Mouse (Mus musculus) forebrain, embryonic 14.5 days (tissue): Measurements from ENCODE around the gene Cd38. TPM values are rescaled to one million over a fixed set of nuclear protein-coding genes. Genes with fewer than 3 reads are reported as not detected.

Source experiments
- ATAC-seq: fragments of 200-750 bp; cut with Nextera tagmentation; 2 replicates; pipeline ENCODE4 v1.8.0; 2017; ENCODE audit warnings: mild to moderate bottlenecking, moderate library complexity
- DNase-seq: peaks from one replicate; pipeline ENCODE4 v3.0.0-alpha.2; 2015; ENCODE audit warnings: low spot score
- H3K27ac ChIP-seq: fragments of 300-500 bp; sonication (generic); 2 replicates; pipeline ENCODE4 v1.5.1; 2014; ENCODE audit warnings: low read depth, mild to moderate bottlenecking, control low read depth, low read length, moderate library complexity
- H3K27me3 ChIP-seq: fragments of 300-500 bp; sonication (generic); replicated peaks from 2 replicates; pipeline ENCODE4 v1.6.1; 2014; ENCODE audit warnings: low read length, control low read depth, mixed read lengths; ENCODE audit not compliant: control insufficient read depth, insufficient read depth
- H3K36me3 ChIP-seq: fragments of 300-500 bp; sonication (generic); 2 replicates; pipeline ENCODE4 v1.6.1; 2014; ENCODE audit warnings: low read length, control low read depth; ENCODE audit not compliant: control insufficient read depth, insufficient read depth
- H3K4me1 ChIP-seq: fragments of 300-500 bp; sonication (generic); 2 replicates; pipeline ENCODE4 v1.6.1; 2014; ENCODE audit warnings: antibody characterized with exemption, low read length, control low read depth; ENCODE audit not compliant: control insufficient read depth, insufficient read depth
- H3K4me2 ChIP-seq: fragments of 300-500 bp; sonication (generic); 2 replicates; pipeline ENCODE4 v1.6.1; 2014; ENCODE audit warnings: mild to moderate bottlenecking, control low read depth, low read length
- H3K4me3 ChIP-seq: fragments of 300-500 bp; sonication (generic); 2 replicates; pipeline ENCODE4 v1.5.1; 2014; ENCODE audit warnings: low read depth, low read length, control low read depth
- H3K9ac ChIP-seq: fragments of 300-500 bp; sonication (generic); 2 replicates; pipeline ENCODE4 v1.6.1; 2014; ENCODE audit warnings: mild to moderate bottlenecking, low read length, control low read depth, moderate library complexity
- H3K9me3 ChIP-seq: fragments of 300-500 bp; sonication (generic); replicated peaks from 2 replicates; pipeline ENCODE4 v1.6.1; 2016; ENCODE audit warnings: low read length, control low read depth, mixed read lengths; ENCODE audit not compliant: control insufficient read depth
- WGBS: fragments of 180-500 bp; shearing (Covaris S2); extraction: QIAGEN DNeasy Blood & Tissue Kit; methylation state at CpG from one replicate; pipeline ENCODE4 v1.1.7; 2014; 5-methylcytosine and 5-hydroxymethylcytosine counted together
- polyA plus RNA-seq: library from polyadenylated mRNA; unstranded; fragments of >200 nt; fragmentation: Nextera tagmentation; extraction: Ambion mirVana; gene quantifications from 2 replicates; pipeline ENCODE4 v1.2.1, GENCODE M21; 2014

The Cd38 gene
- polyA plus RNA-seq, 1 experiment from 2014 or later = 2.8 TPM

DNA sequence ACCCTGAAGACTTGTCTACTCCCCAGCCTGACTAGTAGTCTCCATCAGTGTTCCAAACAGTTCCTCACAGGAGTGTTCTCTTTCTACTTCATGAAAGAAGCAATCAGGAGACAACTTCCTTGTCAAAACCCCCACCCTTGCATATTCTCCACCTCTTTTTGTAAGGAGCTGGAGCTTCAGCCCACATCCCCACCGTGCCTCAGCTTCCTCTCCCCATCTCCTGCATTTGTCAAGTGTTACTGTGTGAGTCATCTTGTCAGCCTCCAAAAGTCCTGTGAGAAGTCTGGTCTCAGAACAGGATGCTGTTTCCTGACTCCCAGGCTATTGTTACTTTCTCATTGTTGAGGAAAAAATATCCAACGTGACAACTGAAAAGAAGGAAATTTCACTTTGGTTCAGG, 3.0 kb upstream of the Cd38 start:
- Histone ChIP-seq H3K4me3 (no peak overlapping the region), H3K27ac (no peak overlapping the region), H3K4me2 (no peak overlapping the region), H3K9me3 (no peaks in the 10 kb centered on the region), H3K9ac (no peak overlapping the region), H3K36me3 (no peaks in the 10 kb centered on the region), H3K4me1 (peaks cover 7% of the 10 kb centered on the region; the same call in 1 of the 2 replicates), H3K27me3 (no peaks in the 10 kb centered on the region)
- ATAC-seq (no peak), DNase-seq (no peak)
- WGBS = 81% methylated on average over 2 of the region's 2 CpGs

DNA sequence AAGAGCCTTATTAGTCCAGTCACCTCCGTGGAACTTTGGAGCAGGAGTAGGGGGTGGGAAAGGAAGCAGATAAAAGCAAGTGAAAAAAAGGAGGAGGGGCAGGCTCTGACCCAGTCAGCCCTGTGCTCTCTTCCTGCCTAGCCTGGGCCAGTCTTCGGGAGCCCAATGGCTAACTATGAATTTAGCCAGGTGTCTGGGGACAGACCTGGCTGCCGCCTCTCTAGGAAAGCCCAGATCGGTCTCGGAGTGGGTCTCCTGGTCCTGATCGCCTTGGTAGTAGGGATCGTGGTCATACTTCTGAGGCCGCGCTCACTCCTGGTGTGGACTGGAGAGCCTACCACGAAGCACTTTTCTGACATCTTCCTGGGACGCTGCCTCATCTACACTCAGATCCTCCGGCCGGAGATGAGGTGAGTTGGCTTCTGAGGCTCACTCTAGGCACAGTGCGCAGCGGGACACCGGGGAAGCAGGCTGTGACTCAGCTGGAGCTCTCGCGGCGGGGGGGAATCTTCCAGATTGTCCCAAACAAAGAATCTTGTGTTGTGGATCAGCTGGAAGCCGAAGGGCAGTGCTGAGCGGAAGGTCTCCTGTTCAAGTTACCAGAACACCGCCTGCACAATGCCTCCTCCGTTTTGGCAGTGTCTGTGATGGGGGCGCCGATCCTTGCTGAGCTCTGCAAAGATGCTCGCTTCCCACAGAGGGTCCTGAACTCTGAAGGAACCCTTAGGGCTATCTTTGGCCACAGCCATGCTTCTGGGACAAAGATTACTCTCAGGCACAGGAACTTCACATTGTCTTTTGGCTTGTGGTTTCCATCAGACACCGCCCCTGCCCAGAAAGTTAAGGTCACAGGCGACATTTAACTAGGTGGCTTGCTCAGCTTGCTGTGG, 603 bp downstream of the Cd38 start:
- H3K27ac ChIP-seq = no peak overlapping the region
- no peaks in the 10 kb centered on the region for H3K27me3 ChIP-seq
- H3K4me2 ChIP-seq = peak overlapping the region; percentile 54
- H3K9me3 ChIP-seq = no peaks in the 10 kb centered on the region
- peak; percentile 50 for ATAC-seq
- no peaks in the 10 kb centered on the region for H3K36me3 ChIP-seq
- peak overlapping the region; percentile 29 for H3K4me3 ChIP-seq
- 6% methylated on average over 28 of the region's 28 CpGs for WGBS
- H3K4me1 ChIP-seq = peaks cover 7% of the 10 kb centered on the region; the same call in 1 of the 2 replicates
- H3K9ac ChIP-seq = peak overlapping the region; percentile 51
- peak; percentile 34 for DNase-seq

DNA sequence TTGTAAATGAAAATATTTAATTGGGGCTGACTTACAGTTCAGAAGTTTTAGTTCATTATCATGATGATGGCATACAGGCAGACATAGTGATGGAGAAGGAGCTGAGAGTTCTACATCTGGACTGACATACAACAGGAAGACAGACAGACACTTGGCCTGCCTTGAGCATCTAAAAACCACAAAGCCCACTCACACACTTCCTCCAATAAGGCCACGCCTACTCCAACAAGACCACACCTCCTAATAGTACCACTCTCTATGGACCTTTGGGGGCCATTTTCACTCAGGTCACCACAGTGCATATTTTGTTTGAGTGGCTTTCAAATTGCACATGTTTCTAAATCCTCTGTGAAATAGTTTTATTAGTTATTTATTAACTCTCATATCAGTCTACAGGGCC, 3.5 kb downstream of the Cd38 start:
- H3K36me3 ChIP-seq = no peaks in the 10 kb centered on the region
- no peak overlapping the region for H3K4me3 ChIP-seq
- no peak for ATAC-seq
- no peak overlapping the region for H3K4me2 ChIP-seq
- DNase-seq = no peak
- 76% methylated on average over 1 of the region's 1 CpGs for WGBS
- no peaks in the 10 kb centered on the region for H3K27me3 ChIP-seq
- H3K27ac ChIP-seq = no peak overlapping the region
- H3K4me1 ChIP-seq = peaks cover 7% of the 10 kb centered on the region; the same call in 1 of the 2 replicates
- no peak overlapping the region for H3K9ac ChIP-seq
- H3K9me3 ChIP-seq = no peaks in the 10 kb centered on the region

DNA sequence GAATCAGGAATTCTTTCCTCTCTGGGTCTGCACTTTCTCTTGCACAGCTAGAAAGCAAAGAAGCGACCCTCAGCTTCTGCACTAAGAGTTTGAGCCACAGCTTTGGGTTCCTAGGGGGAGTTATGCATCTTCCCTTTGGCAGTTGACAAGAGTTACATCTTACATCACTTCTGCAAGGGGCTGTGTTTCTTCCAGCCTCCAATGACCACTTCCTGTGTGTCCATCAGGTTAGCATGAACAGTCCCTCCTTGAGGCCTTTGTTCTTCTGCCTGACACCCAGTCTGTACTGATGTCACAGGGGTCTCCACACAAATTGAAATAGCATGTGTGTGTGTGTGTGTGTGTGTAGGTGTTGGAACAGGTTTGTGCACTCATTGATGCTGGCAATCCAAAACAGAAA, 4.3 kb downstream of the Cd38 start:
- H3K27me3 ChIP-seq = no peaks in the 10 kb centered on the region
- peaks cover 7% of the 10 kb centered on the region; the same call in 1 of the 2 replicates for H3K4me1 ChIP-seq
- 68% methylated on average over 1 of the region's 1 CpGs for WGBS
- no peak overlapping the region for H3K9ac ChIP-seq
- no peak overlapping the region for H3K4me3 ChIP-seq
- DNase-seq (no peak), ATAC-seq (no peak)
- no peaks in the 10 kb centered on the region for H3K36me3 ChIP-seq
- no peak overlapping the region for H3K4me2 ChIP-seq
- no peak overlapping the region for H3K27ac ChIP-seq
- H3K9me3 ChIP-seq = no peaks in the 10 kb centered on the region

DNA sequence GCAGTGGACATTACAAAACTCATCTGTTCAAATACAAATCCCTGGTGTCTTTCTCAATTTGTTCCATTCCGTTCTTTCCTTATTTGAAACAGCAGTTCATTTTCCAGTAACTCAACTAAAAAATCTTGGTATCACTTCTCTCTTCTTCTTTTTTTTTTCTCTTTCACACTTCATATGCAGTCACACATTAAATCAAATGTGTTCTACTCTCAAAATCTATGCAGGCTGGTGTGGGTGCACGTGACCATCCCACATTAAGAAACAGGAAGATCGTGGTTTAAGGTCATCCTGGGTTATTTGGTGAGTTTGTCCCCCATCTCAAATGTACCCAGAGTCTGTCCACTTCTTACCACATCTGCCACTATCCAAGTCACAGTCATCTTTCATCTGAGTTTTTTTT, 13.7 kb downstream of the Cd38 start:
- no peaks in the 10 kb centered on the region for H3K36me3 ChIP-seq
- H3K9me3 ChIP-seq = no peaks in the 10 kb centered on the region
- no peak overlapping the region for H3K4me3 ChIP-seq
- H3K4me1 ChIP-seq = no peaks in the 10 kb centered on the region
- H3K9ac ChIP-seq = no peak overlapping the region
- H3K4me2 ChIP-seq = no peak overlapping the region
- no peaks in the 10 kb centered on the region for H3K27me3 ChIP-seq
- ATAC-seq (no peak), DNase-seq (no peak)
- H3K27ac ChIP-seq = no peak overlapping the region
- WGBS = 92% methylated on average over 3 of the region's 3 CpGs

DNA sequence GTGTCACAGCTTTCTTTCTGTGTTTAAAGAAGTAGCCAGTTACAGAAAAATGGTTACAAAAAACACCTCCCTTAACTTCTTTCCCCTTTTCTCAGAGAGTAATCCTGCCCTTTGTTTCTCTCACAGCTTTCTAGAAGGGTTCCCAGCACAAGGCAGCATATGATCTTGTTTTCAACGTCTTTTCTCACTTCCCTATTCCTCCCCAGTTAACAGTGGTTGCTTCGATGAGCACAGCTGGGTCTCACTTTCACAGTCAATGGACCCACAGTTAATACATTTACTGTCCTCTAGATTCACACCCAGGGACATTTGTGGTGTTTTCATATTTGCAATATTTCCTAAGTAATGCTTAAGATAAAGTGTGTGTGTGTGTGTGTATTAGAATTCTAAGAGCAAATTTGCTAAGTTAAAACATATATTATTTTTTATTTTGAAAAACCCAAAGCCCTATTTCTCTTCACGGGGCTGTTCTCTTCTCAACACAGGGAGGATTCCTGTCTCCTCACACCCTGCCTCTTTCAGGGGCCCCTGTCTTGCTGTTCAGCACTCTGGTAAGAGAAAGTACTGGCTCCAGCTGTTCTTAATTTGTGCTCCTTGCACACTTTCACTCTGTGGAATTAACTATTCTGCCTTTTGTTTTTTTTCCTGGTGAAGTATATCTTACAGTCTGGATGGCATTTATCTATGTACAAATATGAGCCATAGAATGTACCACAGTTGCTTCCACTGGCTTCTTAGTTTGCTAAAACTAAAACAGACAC, 16.9 kb downstream of the Cd38 start:
- Histone ChIP-seq H3K27ac (no peak overlapping the region), H3K27me3 (no peaks in the 10 kb centered on the region), H3K4me2 (no peak overlapping the region), H3K9me3 (no peaks in the 10 kb centered on the region), H3K4me3 (no peak overlapping the region), H3K9ac (no peak overlapping the region), H3K36me3 (no peaks in the 10 kb centered on the region), H3K4me1 (no peaks in the 10 kb centered on the region)
- WGBS = 15% methylated on average over 3 of the region's 3 CpGs
- no peak for DNase-seq
- no peak for ATAC-seq

DNA sequence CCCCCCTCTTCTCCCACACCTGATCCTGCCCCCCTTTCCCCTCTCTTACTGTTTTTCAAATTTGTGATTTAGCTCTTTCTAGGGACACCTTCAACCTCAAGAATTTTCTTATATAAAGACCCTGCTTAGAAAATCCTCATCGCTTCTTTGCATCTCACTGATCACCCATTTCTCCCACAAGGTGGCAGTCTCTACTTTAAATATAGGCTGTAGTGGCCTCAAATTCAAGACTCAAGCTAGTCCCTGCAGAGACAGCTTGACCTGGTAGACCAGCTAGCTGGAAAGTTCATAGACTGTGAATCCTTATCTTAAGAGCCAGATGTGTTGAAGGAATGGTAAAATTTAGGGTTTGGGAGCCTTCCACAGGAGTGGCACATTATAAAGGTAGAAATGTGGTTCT, 24.0 kb downstream of the Cd38 start:
- Histone ChIP-seq H3K27ac (no peak overlapping the region), H3K27me3 (no peaks in the 10 kb centered on the region), H3K4me1 (no peaks in the 10 kb centered on the region), H3K4me3 (no peak overlapping the region), H3K36me3 (no peaks in the 10 kb centered on the region), H3K9ac (no peak overlapping the region), H3K4me2 (no peak overlapping the region), H3K9me3 (no peaks in the 10 kb centered on the region)
- WGBS = 20% methylated on average over 1 of the region's 1 CpGs
- DNase-seq (peak; percentile 51), ATAC-seq (no peak)

DNA sequence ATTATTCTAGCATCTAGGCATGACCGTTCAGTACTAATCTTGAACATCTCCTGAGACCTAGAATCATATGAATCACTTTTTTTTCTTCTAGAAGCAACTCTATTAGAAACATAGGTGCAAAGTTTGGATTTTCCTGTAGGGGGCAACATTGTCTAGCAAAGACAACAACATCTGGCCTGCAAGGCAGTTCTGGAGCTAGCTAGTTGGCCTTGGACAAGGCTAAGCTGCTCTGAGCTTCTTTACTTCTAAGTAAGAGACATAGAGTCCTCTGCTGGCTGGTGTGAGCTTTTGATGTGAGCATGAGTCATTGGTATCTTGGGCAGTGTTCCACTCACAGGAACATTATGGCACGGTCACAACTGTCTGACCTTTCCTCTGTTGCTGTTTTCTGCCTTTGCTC, 25.8 kb downstream of the Cd38 start:
- ATAC-seq (no peak), DNase-seq (peak; percentile 16)
- Histone ChIP-seq H3K4me1 (no peaks in the 10 kb centered on the region), H3K27me3 (no peaks in the 10 kb centered on the region), H3K36me3 (no peaks in the 10 kb centered on the region), H3K9me3 (no peaks in the 10 kb centered on the region), H3K4me2 (no peak overlapping the region), H3K4me3 (no peak overlapping the region), H3K9ac (no peak overlapping the region), H3K27ac (no peak overlapping the region)
- WGBS = 74% methylated on average over 2 of the region's 2 CpGs

DNA sequence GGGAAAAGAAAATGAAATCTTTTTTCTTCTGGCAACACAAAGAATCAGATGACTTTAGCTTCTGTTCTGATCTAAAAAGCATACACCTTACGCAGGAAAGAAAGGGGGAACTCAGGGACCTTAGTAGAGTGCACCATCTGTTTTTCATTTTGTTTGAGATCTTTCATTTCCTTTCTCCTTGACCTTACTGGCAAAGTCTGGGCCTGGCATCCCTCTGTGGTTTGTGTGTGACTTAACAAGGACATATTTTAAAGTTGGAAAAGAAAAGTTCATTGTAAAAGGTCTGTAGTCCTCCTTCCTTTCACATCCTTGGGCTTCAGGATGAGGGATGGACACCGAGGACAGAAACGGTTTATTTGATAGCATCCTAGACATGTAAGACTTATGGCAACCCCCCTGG, 27.6 kb downstream of the Cd38 start:
- no peak for DNase-seq
- H3K27me3 ChIP-seq = no peaks in the 10 kb centered on the region
- H3K4me1 ChIP-seq = no peaks in the 10 kb centered on the region
- no peaks in the 10 kb centered on the region for H3K9me3 ChIP-seq
- H3K36me3 ChIP-seq = no peaks in the 10 kb centered on the region
- H3K4me2 ChIP-seq = no peak overlapping the region
- no peak overlapping the region for H3K27ac ChIP-seq
- H3K9ac ChIP-seq = no peak overlapping the region
- ATAC-seq = no peak
- WGBS = 93% methylated on average over 3 of the region's 3 CpGs
- no peak overlapping the region for H3K4me3 ChIP-seq
